Mouse (Mus musculus): ENCODE measurements around the gene Slc6a6.

Gene Slc6a6

DNA sequence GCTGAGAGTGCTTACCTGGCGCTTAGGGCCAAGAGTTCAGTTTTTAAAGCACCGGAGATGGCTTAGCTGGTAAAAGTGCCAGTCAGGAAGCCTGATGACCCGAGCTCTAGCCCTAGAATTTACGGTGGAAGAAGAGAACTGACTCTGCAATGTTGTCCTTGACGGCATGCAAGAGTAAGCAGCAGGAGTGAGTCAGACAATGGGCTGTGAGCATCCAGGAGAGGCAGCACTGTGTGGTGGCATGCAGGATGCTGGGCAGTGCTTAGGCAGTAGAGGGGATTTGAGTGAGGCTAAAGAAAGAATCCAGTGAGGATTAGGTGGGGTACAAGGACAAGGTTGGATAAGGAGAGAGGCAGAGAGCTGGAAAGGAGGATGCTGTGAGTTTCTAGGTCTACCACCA lies 15.6 kb upstream of the Slc6a6 start:
- no peak for DNase-seq (ENCODE audit: extremely low spot score, low read depth, low spot score)

DNA sequence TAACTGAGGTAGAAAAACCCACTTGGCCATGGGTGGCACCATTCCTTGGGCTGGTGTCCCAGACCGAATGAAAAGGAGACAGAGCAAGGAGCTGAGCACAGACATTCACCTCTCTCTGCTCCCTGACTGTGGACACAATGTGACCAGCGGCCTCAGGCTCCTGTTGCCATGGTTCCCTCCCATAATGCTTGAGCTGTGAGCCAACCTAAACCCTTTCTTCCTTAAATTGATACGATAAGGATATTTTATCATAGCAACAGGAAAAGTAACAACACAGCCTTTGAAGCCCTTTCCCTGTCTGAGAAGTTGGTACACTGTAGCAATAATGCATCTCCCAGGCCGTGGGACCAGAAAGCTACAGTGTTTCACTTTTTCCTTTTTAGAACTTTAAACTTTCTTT lies 14.6 kb upstream of the Slc6a6 start:
- no peak for DNase-seq (ENCODE audit: extremely low spot score, low read depth, low spot score)

DNA sequence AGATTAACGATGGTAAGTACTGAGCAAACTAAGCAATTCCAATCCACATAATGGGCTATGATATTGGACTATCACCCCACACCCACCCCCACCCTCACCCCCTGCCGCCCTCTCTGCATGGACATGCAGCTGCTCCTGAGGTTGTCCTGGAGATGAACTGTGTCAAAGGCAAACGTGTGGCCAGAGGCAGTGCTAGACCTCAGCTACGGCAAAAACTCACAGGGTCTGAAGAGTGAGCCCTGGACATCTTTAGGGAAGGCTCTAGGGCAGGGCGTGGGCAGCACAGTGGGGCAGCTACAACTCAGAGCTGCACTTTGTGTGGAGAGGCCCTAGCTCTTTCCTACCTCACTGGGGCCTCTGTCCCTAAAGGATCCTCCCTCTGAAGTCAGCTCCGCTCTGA lies 13.6 kb upstream of the Slc6a6 start:
- no peak for DNase-seq (ENCODE audit: extremely low spot score, low read depth, low spot score)

DNA sequence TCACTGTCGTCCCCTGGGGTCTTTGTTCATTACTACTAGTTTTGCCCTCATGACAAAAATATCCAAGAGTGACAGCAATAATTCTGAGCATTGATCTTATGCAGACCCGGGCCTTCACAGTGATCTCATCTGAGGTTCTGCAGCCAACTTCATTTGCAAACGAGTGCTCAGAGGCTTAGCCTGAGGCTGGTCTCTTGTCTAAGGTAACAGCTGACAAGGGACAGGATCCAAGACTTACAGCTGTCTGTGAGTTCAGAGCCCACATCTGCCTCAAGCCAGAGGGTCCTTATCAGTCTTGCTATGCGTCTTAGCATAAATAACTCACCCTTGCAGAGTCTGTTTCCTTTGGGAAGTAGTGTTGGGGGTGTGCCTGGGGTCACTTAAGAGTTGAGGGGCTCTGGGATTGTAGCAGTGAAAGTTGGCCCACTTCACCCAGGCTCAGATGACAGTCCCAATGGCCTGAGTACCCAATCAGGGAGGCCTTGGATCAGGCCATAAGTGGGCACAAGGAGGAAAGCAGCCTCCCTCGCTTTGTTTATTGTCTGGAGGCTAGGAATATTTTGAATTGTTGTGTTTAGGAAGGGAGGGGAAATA lies 9.0 kb upstream of the Slc6a6 start:
- no peak for DNase-seq (ENCODE audit: extremely low spot score, low read depth, low spot score)

DNA sequence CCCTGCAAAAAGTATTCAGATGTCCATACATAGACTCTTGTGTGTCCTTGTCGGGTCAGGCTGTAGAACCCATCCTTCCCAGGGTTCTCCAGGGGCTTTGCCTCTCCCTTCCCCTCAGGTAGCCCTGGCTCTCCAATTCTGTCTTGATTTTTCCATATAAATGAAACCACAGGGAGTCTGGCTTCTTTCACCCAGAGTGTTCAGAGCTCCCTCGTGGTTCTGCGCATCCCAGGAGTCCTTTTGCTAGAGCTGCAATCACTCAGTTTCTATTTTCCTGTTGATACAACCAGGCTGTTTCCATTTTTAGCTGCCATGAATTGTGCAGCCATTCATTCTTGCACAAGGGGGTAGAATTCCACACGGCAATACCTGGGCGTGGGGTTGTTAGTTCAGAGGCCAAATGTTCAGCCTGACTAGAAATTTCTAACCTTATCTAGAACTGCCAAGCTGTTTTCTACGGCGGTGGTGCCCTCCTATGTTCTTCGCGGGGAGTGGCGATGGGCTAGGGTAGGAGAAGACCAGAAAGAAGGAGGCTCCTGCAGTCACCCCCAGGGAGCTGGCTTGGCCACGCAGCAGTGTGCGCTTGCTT lies 5.3 kb upstream of the Slc6a6 start:
- DNase-seq (ENCODE audit: extremely low spot score, low read depth, low spot score): no peak

DNA sequence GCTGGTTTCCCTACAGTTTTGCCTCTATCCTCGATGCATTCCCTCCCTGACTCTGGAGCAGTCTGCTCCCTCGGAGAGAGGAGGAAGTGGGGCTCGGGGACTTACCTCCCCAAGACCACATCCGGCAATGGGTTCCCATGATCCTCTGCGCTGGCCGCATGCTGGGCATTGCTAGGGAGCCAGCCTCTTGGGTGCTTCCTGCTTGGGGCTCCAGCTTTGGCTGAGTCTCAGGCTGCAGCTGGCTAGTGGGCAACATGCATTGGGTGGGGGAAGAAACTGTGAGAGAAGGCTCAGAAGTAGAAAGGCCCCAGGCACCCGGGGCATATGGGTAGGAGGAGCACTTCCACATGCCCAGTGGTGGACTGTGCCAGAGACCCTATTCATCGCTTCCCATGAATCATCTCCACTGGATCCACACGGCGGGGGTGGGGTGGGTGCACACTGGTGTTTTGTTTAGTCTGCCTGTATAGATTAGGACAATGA lies 4.7 kb upstream of the Slc6a6 start:
- no peak for DNase-seq (ENCODE audit: extremely low spot score, low read depth, low spot score)

DNA sequence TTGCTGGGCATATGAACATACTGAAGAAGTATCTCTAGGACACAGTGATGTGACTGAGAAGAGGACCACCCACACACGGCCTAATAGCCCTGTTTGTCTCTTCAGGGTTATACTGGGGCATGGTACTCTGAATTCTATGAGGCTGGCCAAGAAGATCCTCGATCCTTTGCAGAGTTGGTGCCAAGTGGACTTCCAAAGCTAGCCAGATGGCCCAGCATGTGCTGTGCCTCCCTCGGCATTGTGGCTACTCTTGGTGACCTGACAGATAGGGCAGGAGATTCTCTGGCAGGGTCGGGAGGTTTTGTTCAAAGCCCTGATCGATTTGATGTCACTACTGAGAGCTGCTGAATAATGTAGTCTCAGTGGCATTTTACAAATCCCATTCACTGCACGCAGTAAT lies 4.1 kb upstream of the Slc6a6 start:
- no peak for DNase-seq (ENCODE audit: extremely low spot score, low read depth, low spot score)

DNA sequence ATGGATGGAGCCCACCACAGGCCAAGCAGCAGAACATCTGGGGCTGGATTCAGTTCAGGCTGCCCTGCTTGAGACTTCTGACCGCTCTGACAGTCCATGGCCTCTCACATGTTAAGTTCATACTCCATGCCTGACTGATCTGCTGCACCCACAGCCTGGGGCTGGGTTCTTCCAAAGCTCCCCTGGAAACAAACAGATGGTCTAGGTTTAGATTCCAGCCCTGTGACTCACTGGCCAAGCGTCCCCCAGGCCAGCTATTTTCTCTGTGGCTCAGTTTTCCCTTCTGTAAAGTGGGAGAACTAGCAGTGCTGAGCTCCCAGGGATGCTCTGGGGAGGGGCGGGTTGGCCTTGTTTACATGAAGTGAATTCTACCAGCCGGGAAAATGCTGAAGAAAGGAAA lies 2.0 kb upstream of the Slc6a6 start:
- no peak for DNase-seq (ENCODE audit: extremely low spot score, low read depth, low spot score)

DNA sequence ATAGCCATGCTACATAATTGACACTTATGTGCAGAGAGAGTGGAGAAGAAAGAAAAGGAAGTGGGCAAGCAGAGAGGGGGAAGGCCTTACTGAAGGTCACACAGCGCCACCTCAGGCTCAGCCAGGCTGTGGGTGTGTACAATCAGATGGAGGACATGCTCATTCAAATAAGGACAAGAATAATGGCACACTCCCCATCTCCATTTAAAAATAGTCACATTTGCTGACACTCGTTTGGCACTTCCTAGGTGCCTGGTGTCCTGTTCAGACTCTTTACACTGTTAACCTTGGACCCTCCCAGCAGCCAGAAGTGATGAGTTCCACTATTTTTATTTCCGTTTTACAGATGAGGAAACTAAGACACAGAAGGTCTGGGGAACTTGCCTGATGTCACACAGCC lies 732 bp upstream of the Slc6a6 start:
- DNase-seq (ENCODE audit: extremely low spot score, low read depth, low spot score): no peak

DNA sequence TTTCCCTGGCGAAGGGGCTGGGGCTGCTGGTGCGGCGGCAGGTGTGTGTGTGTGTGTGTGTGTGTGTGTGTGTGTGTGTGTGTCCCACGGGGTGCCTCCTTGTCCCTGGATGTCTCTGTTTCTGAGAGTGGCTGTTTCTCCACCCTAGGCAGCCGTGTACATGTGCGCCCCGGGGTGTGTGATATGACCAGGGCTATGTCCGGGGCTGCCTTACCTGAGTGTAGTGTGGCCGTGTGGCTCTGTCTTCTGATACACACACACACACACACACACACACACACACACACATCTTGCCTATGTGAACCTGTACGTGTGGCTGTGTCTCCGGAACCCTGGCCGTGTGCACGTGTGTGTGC lies 599 bp downstream of the Slc6a6 start:
- no peak for DNase-seq (ENCODE audit: extremely low spot score, low read depth, low spot score)

DNA sequence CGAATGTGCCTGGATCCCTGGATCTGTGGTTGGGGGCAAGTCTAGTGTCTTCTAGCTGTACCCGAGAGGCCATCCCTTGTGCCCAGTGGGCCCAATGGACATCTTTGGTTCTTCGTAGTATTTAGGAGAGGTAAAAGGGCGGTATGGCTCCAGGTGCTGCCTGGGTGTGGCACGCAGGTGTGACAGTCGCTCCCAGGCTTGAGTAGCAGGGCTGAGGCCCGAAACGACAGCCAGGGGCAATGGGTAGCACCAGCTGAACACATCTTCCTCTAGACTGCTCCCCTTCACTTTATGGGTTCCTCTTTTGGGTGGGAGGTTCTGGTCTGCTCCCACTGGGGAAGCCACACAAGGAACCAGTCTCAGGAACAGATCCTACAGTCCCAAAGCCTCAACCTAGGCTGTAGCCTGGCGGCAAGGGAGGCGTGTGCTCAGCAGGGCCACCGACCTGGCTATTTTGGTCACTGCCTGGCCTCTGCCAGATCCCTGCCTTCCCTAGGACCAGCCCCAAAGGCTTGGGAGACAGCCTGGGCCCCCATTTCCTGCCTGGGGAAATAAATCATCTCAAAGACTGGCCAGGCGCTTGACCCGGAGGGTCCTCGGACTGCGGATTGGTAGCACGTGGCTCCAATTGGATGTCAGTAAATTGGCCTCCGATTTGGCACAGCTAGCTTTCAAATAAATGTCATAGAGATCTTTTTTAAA lies 1.1 kb downstream of the Slc6a6 start:
- no peak for DNase-seq (ENCODE audit: extremely low spot score, low read depth, low spot score)

DNA sequence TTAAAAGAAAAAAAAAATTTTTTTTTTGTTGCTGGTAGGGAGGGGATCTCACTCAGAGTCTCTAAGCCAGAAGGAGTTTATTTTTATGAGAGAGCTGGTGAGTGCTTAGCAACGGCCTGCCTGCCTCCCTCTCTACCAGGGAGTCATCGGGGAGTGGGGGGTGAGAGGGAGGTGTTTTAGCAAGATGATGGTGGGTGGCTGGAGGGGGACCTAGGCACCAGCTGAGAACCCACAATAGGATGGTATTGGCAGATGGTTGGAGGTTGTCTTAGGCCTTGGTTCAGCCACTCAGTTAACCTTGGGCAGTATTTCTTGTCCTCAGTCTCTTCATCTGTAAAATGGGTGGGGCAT lies 1.7 kb downstream of the Slc6a6 start:
- DNase-seq (ENCODE audit: extremely low spot score, low read depth, low spot score): no peak

DNA sequence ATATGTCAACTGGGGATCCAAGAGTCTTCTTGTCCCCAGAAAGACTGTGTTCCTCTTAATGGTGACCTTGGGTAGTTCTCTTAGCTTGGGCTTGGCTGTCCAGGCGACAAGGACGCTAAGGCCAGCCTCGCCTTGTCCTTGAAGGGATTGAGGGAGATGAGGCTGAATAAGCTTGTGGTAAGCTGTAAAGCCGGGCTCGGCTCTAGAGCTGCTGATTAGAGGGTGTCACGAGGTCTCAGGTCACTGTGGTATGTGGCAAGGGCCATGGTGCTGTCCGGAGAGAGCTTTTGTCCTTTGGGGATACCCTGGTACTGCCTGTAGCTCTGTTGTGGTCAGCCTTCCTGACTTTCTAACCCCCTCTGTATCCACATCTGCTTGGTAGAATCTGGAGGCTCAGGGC lies 2.0 kb downstream of the Slc6a6 start:
- DNase-seq (ENCODE audit: extremely low spot score, low read depth, low spot score): no peak

DNA sequence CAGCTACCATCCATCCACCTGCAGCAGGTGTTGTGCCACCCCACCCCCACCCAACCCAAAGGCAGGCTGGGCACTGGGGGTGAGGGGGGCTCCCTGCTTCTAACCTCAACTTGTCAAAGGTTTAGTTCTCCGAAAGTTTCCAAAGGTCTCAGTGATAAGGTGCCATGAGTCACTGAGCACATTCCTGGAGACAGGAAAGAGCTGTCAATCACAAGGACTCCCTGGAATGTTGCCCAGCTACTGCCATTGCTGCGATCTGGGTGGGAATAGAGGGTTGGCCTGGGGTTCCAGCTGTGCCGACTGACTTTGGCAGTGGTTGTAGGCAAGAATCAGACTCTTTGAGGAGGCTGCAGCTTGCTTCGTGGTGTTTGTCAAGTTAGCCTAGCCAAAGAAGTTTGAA lies 2.7 kb downstream of the Slc6a6 start:
- DNase-seq (ENCODE audit: extremely low spot score, low read depth, low spot score): no peak

DNA sequence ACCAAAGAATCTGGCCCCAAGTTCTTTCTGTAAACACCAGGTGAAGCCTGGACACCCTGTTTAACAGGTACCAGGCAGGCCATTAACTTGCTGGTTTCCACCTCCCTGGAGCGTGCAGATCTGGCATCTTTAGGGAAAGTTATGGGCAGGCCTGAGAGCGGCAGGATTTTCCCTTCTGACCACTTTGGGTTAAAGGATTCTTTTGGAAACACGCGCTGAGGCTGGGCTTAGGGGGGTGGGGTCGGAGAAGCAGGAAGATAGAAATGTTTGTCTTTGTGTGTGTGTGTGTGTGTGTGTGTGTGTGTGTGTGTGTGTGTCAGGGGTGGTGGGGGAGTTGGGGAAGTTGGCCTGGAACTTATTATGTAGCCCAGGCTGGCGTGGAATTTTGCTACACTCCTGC lies 4.2 kb downstream of the Slc6a6 start:
- no peak for DNase-seq (ENCODE audit: extremely low spot score, low read depth, low spot score)

DNA sequence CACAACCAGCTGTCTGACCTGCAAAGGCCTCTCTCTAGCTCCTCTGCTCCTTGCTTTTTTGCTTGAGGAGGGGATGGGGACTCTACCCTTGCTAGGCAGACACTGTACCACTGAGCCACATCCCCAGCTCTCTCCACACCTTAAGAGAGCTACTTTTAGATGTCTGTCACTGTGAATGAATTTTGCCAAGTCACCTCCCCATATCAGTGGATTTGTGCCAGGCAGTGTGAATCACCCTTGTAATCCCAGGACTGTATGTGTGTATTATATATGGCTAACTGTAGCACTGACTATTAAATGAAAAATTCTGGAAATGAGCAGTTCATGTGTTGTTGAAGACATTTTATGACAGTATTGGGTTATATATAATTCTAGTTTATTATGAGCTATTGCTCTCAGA lies 5.4 kb downstream of the Slc6a6 start:
- DNase-seq (ENCODE audit: extremely low spot score, low read depth, low spot score): no peak

DNA sequence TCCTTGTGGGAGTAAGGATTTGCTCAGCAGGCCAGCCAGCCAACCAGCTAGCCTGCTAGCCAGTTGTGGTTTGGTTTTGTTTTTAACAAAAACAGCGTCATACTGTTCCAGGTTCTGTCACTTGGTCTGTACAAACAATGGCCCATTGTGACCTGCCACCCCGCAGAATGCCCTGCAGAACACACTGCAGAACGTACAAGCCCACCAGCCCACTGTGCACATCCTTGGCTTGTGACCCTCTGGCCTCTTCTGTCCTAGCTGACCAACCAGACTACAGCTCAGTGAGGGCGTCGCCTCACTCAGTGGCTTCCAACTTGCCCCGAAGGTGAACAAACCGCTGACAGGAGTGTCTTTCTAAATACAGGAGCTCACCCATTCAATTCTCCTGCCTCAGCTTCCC lies 6.4 kb downstream of the Slc6a6 start:
- DNase-seq (ENCODE audit: extremely low spot score, low read depth, low spot score): no peak

DNA sequence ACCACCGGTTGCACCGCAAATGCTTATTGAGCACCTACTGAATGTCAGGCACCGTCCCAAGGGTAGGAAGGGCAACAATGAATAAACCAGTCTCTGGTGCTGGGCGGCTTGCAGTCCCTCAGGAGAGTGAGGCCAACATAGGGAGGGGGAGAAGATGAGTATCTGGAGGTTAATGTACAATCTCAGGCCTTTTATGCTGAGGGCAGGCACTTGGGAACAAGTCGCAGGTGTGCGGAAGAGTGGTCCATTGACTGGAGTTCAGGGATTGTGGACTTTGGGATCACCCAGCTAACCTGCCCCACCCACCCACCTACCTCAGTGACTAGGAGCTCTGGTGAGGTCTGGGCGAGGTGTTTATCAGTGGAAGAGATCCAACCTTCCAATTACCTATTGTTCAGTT lies 6.8 kb downstream of the Slc6a6 start:
- no peak for DNase-seq (ENCODE audit: extremely low spot score, low read depth, low spot score)

DNA sequence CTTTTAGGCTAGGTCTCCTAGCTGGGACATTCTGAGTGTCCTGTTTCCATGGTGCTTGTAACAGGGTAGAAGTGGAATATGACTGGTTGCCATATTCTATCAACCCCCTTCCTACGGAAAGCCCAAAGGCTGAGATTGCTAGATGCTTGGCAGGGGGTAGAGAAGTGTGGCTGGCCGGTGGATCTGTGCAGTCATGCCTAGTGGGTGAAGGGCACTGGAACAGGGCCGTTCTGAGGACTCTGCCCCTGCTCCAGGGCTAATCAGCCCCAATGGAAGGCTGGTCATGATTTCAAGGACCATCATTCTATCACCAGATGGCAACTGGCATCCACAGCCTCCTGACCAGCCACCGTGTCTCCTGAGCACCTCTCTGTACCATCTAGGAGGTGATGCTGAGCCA lies 7.7 kb downstream of the Slc6a6 start:
- DNase-seq (ENCODE audit: extremely low spot score, low read depth, low spot score): no peak

DNA sequence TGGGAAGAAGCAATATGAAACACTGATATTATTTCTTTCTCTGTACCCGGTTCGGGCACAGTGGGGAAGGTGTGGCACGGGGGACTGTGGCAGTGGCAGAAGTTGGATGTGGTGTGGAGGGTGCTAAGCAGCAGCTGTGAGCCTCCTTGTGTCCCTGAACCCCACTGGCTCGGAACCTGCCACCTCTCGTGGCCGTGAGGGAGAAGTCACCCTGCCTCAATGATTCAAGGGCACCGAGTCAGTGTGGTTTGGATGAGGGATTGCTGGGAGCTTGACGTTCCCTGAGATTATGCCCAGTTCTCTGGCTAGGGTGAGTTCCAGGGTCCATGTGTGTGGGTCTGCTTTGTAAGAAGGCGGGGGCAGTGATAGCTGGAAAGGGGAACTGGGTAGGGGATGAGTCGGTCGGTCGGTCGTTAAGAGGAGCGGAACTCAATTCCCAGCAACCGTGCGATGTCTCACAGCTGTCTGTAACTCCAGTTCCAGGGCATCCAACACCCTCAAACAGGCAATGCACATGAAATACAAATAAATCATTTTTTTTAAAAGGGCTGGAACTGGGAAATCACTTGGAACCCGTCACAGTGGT lies 9.5 kb downstream of the Slc6a6 start:
- DNase-seq (ENCODE audit: extremely low spot score, low read depth, low spot score): no peak

DNA sequence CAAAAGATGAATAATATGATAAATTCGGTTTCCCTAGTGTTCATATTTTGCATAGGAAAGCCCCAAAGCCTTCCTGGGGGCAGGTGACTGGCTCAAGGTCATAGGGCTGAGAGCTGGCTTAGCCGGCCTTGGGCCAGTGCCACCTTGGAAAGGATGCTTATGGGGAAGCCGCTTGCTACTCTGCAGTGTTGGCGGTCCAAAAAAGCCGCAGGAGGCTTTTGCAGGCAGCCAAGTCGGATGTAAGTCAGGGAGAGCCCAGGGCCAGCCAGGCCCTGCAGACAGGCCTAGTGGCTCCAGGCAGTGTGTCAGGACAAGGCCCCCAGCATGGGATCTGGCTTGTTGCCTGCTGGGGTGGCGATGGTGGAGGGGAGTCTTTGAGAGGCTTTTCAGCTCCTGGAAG lies 10.8 kb downstream of the Slc6a6 start:
- no peak for DNase-seq (ENCODE audit: extremely low spot score, low read depth, low spot score)

DNA sequence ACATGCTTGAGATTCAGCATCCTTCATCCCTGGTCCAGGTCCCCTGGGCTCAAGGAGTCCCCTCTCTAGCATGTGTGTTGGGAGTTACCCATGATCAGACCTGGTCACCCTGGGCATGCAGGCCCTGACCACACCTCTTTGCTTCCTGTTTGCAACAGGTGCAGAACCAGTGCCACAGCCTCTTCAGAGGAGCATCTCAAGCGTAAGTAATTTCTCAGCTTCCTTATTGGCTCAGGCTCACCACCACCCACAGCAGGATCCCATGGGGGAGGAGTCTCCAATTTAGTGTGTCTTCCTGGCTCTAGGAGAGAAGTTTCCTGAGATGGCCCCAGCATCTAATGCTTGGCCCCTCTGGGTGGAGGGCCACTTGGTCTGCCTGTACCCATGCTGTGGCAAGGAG lies 15.0 kb downstream of the Slc6a6 start:
- DNase-seq (ENCODE audit: extremely low spot score, low read depth, low spot score): no peak

All from hindlimb bud, embryonic 11.5 days (tissue).